Mouse (Mus musculus) CH12.LX (cell line): Measurements from ENCODE around the gene Bard1. TPM values are rescaled to one million over a fixed set of nuclear protein-coding genes. Genes with fewer than 3 reads are reported as not detected.
A peak's percentile ranks its signal among the peaks of the same experiment; 100 is the strongest.

ENCODE experiments used
- DNase-seq: peaks from one replicate; pipeline ENCODE4 v3.0.0-alpha.2; 2013; ENCODE audit errors: extremely low read depth
- H3K27ac ChIP-seq: 2 replicates; pipeline ENCODE4 v1.5.1; 2012; ENCODE audit warnings: low read depth, mild to moderate bottlenecking, control low read depth, moderate library complexity; ENCODE audit not compliant: insufficient read depth
- H3K27me3 ChIP-seq: replicated peaks from 2 replicates; pipeline ENCODE3; 2012; ENCODE audit warnings: inconsistent platforms
- H3K36me3 ChIP-seq, 2 experiments: replicated peaks in 1 of 2; 2 replicates each; pipeline versions ENCODE3 to v1.6.1; 2012; ENCODE audit warnings: inconsistent platforms in 1 of 2, low read length in 1 of 2, mild to moderate bottlenecking in 1 of 2, mixed read lengths in 1 of 2, moderate library complexity in 1 of 2; ENCODE audit not compliant: control insufficient read depth in 1 of 2, insufficient read depth in 1 of 2
- H3K4me1 ChIP-seq, 2 experiments: 2 replicates each; pipeline ENCODE4 v1.6.1; 2012; ENCODE audit warnings: inconsistent platforms in 1 of 2, moderate library complexity in 1 of 2; ENCODE audit not compliant: insufficient read depth in 2 of 2, control insufficient read depth in 1 of 2
- H3K4me2 ChIP-seq: 2 replicates; pipeline ENCODE4 v1.6.1; 2012; ENCODE audit warnings: low read depth, mild to moderate bottlenecking, control low read depth; ENCODE audit not compliant: poor library complexity, insufficient read depth, severe bottlenecking
- H3K4me3 ChIP-seq, 3 experiments: fragments of 150-350 bp in 1 of 3; sonication (generic) in 1 of 3; replicated peaks in 1 of 3; 2 replicates each; pipeline versions ENCODE3 to v1.5.1; 2011 to 2012; ENCODE audit warnings: low read depth in 2 of 3, low read length in 2 of 3, mild to moderate bottlenecking in 2 of 3, moderate library complexity in 2 of 3, control low read depth in 1 of 3, improper control_type of control experiment in 1 of 3, inconsistent platforms in 1 of 3, mixed read lengths in 1 of 3; ENCODE audit not compliant: poor library complexity in 1 of 3
- H3K79me2 ChIP-seq: replicated peaks from 2 replicates; pipeline ENCODE4 v1.6.1; 2012; ENCODE audit warnings: mild to moderate bottlenecking, moderate library complexity; ENCODE audit not compliant: control insufficient read depth, poor library complexity, insufficient read depth, severe bottlenecking; ENCODE audit errors: extremely low read depth
- H3K9ac ChIP-seq: 2 replicates; pipeline ENCODE4 v1.6.1; 2012; ENCODE audit warnings: low read depth, mild to moderate bottlenecking, control low read depth, moderate library complexity; ENCODE audit not compliant: insufficient read depth
- H3K9me3 ChIP-seq: replicated peaks from 2 replicates; pipeline ENCODE3; 2012; ENCODE audit warnings: low read length, inconsistent platforms, mixed read lengths
- CHD2 ChIP-seq: IDR thresholded peaks from 2 replicates; pipeline ENCODE4 v1.6.1; 2011; ENCODE audit warnings: low read length, improper control_type of control experiment
- E2F4 ChIP-seq: IDR thresholded peaks from 2 replicates; pipeline ENCODE4 v1.6.1; 2011; ENCODE audit warnings: low read depth, low read length, improper control_type of control experiment; ENCODE audit not compliant: insufficient replicate concordance
- ELF1 ChIP-seq: IDR thresholded peaks from 2 replicates; pipeline ENCODE4 v1.6.1; 2014; ENCODE audit warnings: low read depth, mild to moderate bottlenecking, inconsistent platforms, low read length, improper control_type of control experiment
- ETS1 ChIP-seq: conservative IDR thresholded peaks from 2 replicates; pipeline ENCODE4 v1.6.1; 2012; ENCODE audit warnings: low read depth, mild to moderate bottlenecking, inconsistent platforms, low read length, improper control_type of control experiment, moderate library complexity
- HCFC1 ChIP-seq: IDR thresholded peaks from 2 replicates; pipeline ENCODE4 v1.6.1; 2012; ENCODE audit warnings: low read depth, mild to moderate bottlenecking, inconsistent platforms, low read length, improper control_type of control experiment
- KAT2A ChIP-seq: IDR thresholded peaks from 2 replicates; pipeline ENCODE4 v1.6.1; 2012; ENCODE audit warnings: low read length, improper control_type of control experiment, inconsistent platforms; ENCODE audit not compliant: insufficient replicate concordance
- NELFE ChIP-seq: IDR thresholded peaks from 2 replicates; pipeline ENCODE4 v1.6.1; 2011; ENCODE audit warnings: low read depth, low read length, improper control_type of control experiment
- NRF1 ChIP-seq: IDR thresholded peaks from 2 replicates; pipeline ENCODE4 v1.6.1; 2014; ENCODE audit warnings: low read depth, mild to moderate bottlenecking, inconsistent platforms, low read length, improper control_type of control experiment, moderate library complexity
- POLR2A ChIP-seq: IDR thresholded peaks from 2 replicates; pipeline ENCODE4 v1.6.1; 2011; ENCODE audit warnings: low read depth, mild to moderate bottlenecking, improper control_type of control experiment, low read length
- POLR2AphosphoS2 ChIP-seq: IDR thresholded peaks from 2 replicates; pipeline ENCODE4 v1.6.1; 2011; ENCODE audit warnings: low read depth, low read length, improper control_type of control experiment
- RCOR1 ChIP-seq: conservative IDR thresholded peaks from 2 replicates; pipeline ENCODE4 v1.6.1; 2012; ENCODE audit warnings: low read depth, mild to moderate bottlenecking, inconsistent platforms, low read length, improper control_type of control experiment
- SIN3A ChIP-seq: IDR thresholded peaks from 2 replicates; pipeline ENCODE4 v1.6.1; 2012; ENCODE audit warnings: low read length, improper control_type of control experiment, inconsistent platforms
- SMC3 ChIP-seq: IDR thresholded peaks from 2 replicates; pipeline ENCODE4 v1.6.1; 2011; ENCODE audit warnings: low read depth, low read length, improper control_type of control experiment
- TBP ChIP-seq: conservative IDR thresholded peaks from 2 replicates; pipeline ENCODE4 v1.6.1; 2011; ENCODE audit warnings: low read depth, low read length, improper control_type of control experiment
- TCF12 ChIP-seq: IDR thresholded peaks from 2 replicates; pipeline ENCODE4 v1.6.1; 2014; ENCODE audit warnings: low read depth, mild to moderate bottlenecking, inconsistent platforms, low read length, improper control_type of control experiment
- ZC3H11A ChIP-seq: IDR thresholded peaks from 2 replicates; pipeline ENCODE4 v1.6.1; 2012; ENCODE audit warnings: low read depth, mild to moderate bottlenecking, inconsistent platforms, low read length, improper control_type of control experiment
- ZKSCAN1 ChIP-seq: IDR thresholded peaks from 2 replicates; pipeline ENCODE4 v1.6.1; 2012; ENCODE audit warnings: low read depth, inconsistent platforms, low read length, improper control_type of control experiment, borderline replicate concordance
- ZNF384 ChIP-seq: IDR thresholded peaks from 2 replicates; pipeline ENCODE4 v1.6.1; 2012; ENCODE audit warnings: low read depth, low read length, improper control_type of control experiment, inconsistent platforms
- dilution Hi-C: fragments of 300-500 bp; cut with MboI; formaldehyde crosslinking; loops from 2 replicates; pipeline ENCODE4 v1.14.3; 2020; ENCODE audit warnings: low sequenced_read_pairs; ENCODE audit not compliant: extremely low pct_unique_long_range_greater_than_20kb, extremely low pct_ligation_motif_present
- in situ Hi-C: fragments of 300-500 bp; cut with MboI; formaldehyde crosslinking; loops from 3 replicates; pipeline ENCODE4 v1.14.3; 2019; ENCODE audit warnings: low sequenced_read_pairs, low pct_ligation_motif_present, low pct_unique_long_range_greater_than_20kb, mixed read lengths
- polyA plus RNA-seq: library from polyadenylated mRNA; unstranded; fragments of >175 nt; gene quantifications from 2 replicates; pipeline ENCODE4 v1.2.1, GENCODE M21; 2012; ENCODE audit warnings: low read depth; ENCODE audit not compliant: insufficient read length
- total RNA-seq, 2 experiments: library from RNA; depleted of rRNA; stranded (reverse); fragments of 300-350 nt in 1 of 2; fragments of >200 nt in 1 of 2; gene quantifications; 2 replicates each; pipeline ENCODE4 v1.2.3; 2012 to 2014

The Bard1 gene
- total and polyA plus RNA-seq, 3 experiments = 7.1 to 9.5 (median 8.8) TPM

DNA sequence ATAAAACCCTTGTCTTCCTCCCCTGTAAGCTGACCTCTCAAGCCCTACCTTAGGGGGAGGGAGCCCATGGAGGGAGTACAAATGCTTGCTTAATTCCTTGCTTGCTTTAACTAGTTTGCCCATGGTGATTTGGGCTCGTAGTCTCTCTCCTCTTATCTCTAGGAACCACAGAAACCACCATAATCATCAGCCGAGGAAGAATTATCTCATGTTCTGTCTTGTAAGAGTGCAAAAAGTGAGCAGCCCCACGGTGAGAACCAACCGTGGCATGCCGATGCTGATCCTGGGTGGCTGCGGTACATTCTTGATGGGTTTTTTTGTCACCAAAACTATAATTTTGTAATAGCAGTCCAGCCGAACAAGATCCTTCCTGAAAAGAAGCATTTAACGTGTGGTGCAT, 2.8 kb upstream of the Bard1 start:
- dilution Hi-C loops = no loop called here
- Histone ChIP-seq H3K4me3 (no peak overlapping the region), H3K4me1 (peaks cover 0 to 5% of the 10 kb centered on the region in 2 experiments; a peak in 1 of 4 replicates), H3K27me3 (no peaks in the 10 kb centered on the region), H3K27ac (no peak overlapping the region), H3K9me3 (no peaks in the 10 kb centered on the region), H3K79me2 (peaks cover 11% of the 10 kb centered on the region), H3K9ac (no peak overlapping the region), H3K36me3 (no peaks in the 10 kb centered on the region), H3K4me2 (no peak overlapping the region)
- in situ Hi-C loops = no loop called here
- no peak for DNase-seq
- TF ChIP-seq HCFC1 (no peak), POLR2AphosphoS2 (no peak), ELF1 (no peak), ZC3H11A (no peak), SIN3A (no peak), ETS1 (no peak), TBP (no peak), NRF1 (no peak), CHD2 (no peak)

- peak overlapping the region; percentile 4 for H3K9ac ChIP-seq
- peak; percentile 85 for TF ChIP-seq TBP
- peak; percentile 85 for TF ChIP-seq ZNF384
- no peak for TF ChIP-seq RCOR1
- peak; percentile 79; the same call in 1 of the 2 replicates for TF ChIP-seq POLR2A
- TF ChIP-seq ZC3H11A = no peak
- no peak for TF ChIP-seq SMC3
- no peak for TF ChIP-seq ZKSCAN1
- TF ChIP-seq NELFE = peak; percentile 73; the same call in 1 of the 2 replicates
- TF ChIP-seq CHD2 = peak; percentile 59; the same call in 1 of the 2 replicates
- peak; percentile 51 for TF ChIP-seq TCF12
- TF ChIP-seq E2F4 = peak; percentile 100; the same call in 1 of the 2 replicates
- no peak for TF ChIP-seq KAT2A
- H3K4me3 ChIP-seq = peak overlapping the region in 2 of 3 experiments; percentile 56 to 91
- peak; percentile 42 for DNase-seq
- peaks cover 28% of the 10 kb centered on the region for H3K79me2 ChIP-seq
- H3K9me3 ChIP-seq = no peaks in the 10 kb centered on the region
- H3K27ac ChIP-seq = no peak overlapping the region
- peaks cover 4 to 21% of the 10 kb centered on the region in 2 experiments for H3K4me1 ChIP-seq
- in situ Hi-C loops (no loop called here), dilution Hi-C loops (no loop called here)
- H3K27me3 ChIP-seq = no peaks in the 10 kb centered on the region
- H3K4me2 ChIP-seq = peak overlapping the region; percentile 14; the same call in 1 of the 2 replicates
- H3K36me3 ChIP-seq = peaks cover 0 to 10% of the 10 kb centered on the region in 2 experiments
These were observed 373 bp upstream of the Bard1 start for GRCm38 (mm10) chr1:71103174-71103864.
